Mouse (Mus musculus): Measurements from ENCODE around the gene Idnk.
A peak's percentile ranks its signal among the peaks of the same experiment; 100 is the strongest.

Gene Idnk

DNA sequence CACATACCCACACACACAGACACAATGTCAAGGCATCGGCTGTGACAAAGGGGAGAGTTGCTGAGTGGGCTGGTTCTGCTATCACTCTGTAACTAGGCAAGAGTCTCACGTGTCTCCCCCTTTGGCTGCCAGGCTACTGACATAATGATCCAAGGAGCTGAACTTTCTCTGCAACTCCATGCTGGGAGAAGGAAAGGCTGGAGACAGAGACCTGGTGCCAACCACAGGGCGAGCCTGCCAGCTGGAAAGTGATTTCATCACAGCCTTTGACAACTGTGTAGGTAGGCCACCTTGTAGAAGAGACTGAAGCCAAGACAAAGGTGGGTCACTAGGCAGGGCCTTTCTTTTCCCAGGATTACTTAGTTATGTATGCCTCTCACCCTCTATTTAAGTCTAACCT, 39.8 kb downstream of the Idnk start:
- no peak for DNase-seq

DNA sequence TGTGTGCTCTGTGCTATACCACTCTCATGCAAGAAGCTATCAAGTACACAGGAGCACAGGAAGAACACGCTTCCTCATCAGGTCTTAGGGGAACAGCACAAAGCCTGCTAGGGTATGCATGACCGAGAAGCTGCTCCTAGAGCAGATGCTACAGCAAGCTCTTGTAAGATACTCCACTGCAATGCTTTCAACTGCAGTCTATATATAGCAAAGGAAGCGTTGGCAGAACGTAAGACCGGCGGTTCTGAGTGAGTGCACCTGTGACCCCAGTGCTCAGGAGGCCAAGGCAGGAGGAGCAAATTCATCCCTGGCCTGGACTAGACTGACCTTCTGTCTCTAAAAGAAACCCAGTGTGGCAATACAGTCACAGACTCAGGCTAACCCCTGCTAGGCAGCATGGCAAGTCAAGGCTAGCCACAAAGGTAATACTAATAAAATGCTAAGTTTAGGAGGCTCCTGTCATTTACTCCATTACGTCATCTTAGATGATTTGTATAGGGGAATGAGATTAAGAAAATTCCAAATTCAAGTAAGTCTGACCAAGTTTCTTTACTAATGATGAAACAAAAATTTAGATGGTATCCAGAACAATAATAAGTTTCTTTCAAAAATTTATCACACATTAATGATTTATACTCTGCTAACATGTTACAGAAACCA, 40.7 kb downstream of the Idnk start:
- DNase-seq: peak; percentile 25

DNA sequence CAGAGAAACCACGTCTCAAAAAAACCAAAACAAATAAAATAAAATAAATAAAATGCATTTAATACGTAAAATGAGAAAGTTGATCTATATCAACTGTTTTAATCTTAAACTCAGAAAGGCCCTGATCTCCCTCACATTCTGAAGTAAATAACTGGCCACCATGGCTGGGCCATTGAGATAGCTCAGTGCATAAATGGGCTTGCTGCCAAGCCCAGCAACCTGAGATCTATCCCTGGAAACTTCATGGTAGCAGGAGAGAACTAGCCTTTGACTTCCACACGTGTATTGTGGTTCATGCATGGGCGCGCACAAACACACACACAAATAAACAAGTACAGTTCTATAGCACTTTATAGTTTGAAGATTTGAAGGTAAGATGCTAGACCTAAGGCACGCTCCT, 43.9 kb downstream of the Idnk start:
- DNase-seq: no peak

DNA sequence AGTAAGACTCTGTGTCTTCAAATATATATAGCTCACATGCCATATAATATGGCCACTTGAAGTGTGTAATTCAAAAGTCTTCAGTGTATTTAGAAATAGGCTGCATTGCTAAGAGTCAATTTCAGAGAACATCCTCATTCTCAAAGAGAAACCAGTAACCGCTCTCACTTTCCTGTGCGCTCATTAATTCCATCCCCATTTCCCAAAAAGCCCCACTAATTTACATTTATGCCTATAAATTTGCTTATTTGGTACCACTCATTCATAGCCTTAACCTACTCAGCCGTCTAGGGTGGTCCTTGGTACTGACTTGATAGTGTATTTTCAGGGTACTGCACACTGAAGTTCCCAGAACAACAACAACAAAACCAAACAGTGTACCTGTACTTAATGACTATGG, 44.5 kb downstream of the Idnk start:
- DNase-seq: no peak

DNA sequence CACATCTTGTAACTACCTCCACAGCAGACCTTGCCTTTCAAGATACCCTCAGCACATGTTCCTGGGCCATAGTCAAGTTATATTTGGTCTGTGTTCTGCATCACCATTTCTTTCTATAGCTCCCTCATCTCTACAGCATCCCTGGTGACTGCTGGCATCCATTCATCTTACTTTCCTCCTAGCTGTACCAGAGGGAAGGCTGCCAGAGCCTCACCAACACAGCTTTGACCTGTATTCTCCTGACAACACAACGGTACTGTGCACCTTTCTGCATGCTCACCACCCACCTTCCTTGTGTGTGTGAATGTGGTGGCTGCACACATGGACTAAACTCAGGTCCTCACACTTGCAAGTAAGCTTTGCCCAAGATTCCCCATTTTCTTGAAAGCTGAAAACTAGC, 45.5 kb downstream of the Idnk start:
- no peak for DNase-seq

DNA sequence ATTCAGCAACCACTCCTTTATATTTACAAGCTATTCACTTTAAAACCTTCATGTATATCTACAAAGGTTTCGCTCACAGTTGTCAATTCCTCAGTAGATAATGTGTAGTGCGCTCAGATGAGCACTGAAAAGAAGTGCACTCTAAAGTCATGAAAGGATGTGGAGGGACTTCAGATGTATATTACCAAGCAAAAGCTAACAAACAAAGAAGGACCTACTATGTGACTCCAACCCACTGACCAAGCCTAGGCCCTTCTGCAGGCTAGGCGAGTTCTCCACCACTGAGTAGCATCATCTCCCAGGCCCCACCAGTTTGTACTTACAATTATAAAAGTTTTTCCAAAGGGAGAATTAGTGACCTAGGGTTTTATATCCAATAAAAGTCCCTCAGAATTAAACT, 46.8 kb downstream of the Idnk start:
- DNase-seq: no peak

DNA sequence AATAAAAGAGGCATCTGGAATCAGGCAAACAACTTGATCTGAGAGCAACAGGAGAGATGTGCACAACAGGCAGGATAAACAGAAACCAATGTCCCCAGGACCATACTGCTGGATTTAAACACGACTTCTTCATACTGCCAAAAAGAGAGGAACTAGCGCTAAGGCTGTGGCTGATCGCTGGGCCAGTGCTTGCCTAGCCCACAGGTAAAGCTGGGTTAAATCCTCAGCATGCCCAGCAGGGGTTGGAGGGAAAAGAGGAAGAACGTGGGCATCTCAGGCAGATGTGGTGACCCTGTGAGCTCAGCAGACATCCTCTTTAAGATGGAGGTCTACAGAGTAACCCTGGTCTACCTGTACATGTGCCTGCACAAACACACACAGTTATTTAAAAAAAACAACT, 47.5 kb downstream of the Idnk start:
- DNase-seq: no peak

DNA sequence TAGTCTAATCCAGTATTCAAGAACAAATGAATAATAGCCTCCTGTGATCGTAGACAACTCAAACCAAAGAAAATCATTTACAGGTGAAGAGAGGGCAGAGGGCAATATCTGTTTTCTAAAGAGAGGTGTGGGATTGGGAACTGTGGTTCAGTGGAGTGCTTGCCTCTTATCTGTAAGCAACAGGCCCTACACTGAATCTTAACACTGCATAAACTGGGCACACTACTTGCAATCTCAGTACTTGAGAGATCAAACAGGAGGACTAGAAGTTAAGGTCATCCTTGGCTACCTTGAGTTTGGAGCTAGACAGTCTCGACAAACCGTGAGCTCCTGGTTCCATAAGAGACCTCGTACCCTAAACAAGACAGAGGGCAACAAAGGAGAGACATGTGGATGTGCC, 48.6 kb downstream of the Idnk start:
- DNase-seq: no peak

DNA sequence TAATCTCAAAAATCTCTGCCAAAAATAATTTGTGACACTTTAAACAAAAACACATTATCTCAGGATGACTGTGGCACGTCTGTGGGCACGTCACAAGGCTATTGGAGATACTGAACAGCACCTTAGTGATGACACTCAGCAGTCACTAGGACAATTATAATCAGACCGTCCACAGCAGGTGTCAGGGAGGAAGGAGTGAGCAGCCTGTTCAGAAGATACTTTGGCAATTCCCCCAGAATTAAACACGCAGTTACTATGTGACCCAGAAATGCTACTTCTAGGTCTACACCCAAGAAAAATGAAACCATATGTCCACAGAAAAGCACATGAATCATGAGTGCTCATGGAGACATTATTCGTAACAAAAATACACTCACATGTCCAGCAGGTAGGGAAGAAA, 53.0 kb downstream of the Idnk start:
- DNase-seq: no peak

DNA sequence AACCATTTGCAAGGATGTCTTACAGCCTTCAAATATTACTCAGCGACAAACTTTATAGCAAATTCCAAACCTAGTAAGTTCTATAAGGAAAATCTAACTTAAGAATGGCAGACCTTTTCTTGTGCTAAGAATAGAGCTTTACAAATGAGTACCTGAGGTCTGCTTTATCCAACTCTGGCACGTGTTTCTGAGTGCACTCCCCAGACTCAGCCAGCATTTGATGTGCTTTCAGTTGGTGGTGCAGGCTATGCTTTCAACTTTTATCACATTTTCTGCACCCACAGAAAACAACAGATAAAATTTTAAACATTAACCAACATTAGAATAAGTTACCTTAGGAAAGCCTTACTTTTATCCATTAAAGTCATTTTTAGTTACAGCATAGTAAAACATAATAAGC, 55.1 kb downstream of the Idnk start:
- DNase-seq: no peak

DNA sequence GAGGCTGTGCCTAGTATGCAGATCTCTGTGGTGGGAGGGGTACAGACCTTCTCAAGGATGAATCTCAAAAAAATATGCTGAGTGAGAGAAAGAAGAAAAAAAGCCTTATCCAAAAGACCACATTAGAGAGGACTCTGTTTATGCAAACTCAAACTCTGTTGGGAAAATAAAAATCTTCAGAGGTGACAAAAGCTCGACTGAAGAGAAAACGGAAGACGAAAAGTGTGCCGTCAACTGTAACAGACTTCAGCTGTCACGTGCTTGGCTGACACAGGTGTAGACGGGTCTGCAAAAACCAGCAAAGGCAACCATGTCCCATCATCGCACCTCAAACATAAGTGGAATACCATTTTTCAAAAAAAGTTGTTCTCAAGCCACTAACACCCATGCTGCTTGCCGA, 56.4 kb downstream of the Idnk start:
- peak; percentile 36 for DNase-seq
